In the genomic region with DNA sequence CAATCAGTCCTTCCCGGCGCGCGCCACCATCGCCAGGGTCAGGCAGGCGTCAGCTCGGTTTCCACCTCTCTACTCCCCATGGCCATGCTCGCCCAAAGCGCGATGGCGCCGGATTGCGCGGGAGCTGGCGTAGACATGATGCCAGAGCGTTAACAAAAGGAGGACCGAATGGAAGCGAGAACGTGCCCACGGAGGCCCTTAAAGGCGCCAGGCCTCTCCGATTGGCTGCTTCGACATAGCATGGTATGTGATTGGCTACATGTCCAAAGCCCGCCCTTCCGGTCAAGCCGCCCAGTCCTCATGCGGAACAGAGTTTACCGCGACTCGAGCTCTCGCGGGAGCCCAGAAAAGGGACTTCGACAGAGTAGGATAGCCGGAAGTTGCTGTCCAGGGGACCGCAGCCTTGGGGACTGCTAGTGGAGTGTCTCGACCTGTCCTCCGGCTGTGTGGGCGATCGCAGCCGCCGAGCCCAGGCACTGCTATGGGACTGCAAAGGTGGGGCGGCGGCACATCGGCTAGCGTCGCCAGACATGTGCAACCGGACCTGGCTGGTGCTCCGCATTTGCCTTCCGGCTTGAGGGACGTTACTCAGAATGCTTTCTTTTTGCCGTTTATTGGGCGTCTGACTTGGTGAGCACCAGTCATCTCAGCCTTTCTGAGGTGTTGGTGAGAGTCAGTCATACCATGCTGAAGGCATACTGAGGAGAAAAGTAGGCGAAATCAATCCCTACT, we compare ENCODE assay signal across 8 mouse cellular contexts. TPM values are rescaled to one million over a fixed set of nuclear protein-coding genes. Genes with fewer than 3 reads are reported as not detected.
DNase-seq lines count a peak whose midpoint lies in the region; ATAC-seq lines count a peak whose summit lies in the region.

No protein-coding gene starts in this region.

- no peaks in the 10 kb centered on the region for H3K9me3 ChIP-seq in hindbrain, embryonic 15.5 days

- H3K27me3 ChIP-seq in hindbrain, embryonic 15.5 days = no peaks in the 10 kb centered on the region

- peaks cover 46% of the 10 kb centered on the region for H3K4me1 ChIP-seq in hindbrain, embryonic 15.5 days (replicated peaks)

- H3K9ac ChIP-seq in hindbrain, embryonic 15.5 days = peak overlapping the region; percentile 92

- H3K4me3 ChIP-seq in hindbrain, embryonic 15.5 days = peak overlapping the region; percentile 82

- WGBS in hindbrain, embryonic 15.5 days = under 1% methylated on average over 53 of the region's 53 CpGs

- peak overlapping the region; percentile 94 for H3K27ac ChIP-seq in hindbrain, embryonic 15.5 days (replicated peaks)

- peak; percentile 85 for DNase-seq in T-cell, adult 2 months (ENCODE audit: low spot score)
- DNase-seq in cerebellum, postnatal 36 days = peak; percentile 90 to 92
- DNase-seq in frontal cortex, postnatal 36 days (ENCODE audit: low spot score in 2 of 2) = peak; percentile 88 to 95
- DNase-seq in left cerebral cortex, adult 11 months (ENCODE audit: low spot score) = peak; percentile 91
- peak; percentile 94 to 96 for DNase-seq in lung, postnatal 4 days
- DNase-seq in retina, postnatal 7 days (ENCODE audit: low read depth, low spot score) = peak; percentile 94
- peak; percentile 79 for DNase-seq in urinary bladder, adult 2 months (ENCODE audit: low spot score)

- H3K4me2 ChIP-seq in hindbrain, embryonic 15.5 days = peak overlapping the region; percentile 72

- peaks cover 29% of the 10 kb centered on the region for H3K36me3 ChIP-seq in hindbrain, embryonic 15.5 days

- ATAC-seq in hindbrain, embryonic 15.5 days (ENCODE audit: low FRiP score, low read depth) = peak; percentile 99

RNA-seq across cellular contexts. Expression of a gene that starts 13.5 kb away (rescaled TPM):
- 86.4 and 95.4 TPM in 2 replicates for polyA plus RNA-seq in hindbrain, embryonic 15.5 days (2015; fragmentation: Nextera tagmentation; extraction: Ambion mirVana)
- 148 and 178 TPM in 2 replicates for polyA plus RNA-seq in urinary bladder, adult 2 months (2012; rRNA removed)

Comparison
In these comparisons a context has a peak if more than half of its experiments do, and no peak if none do; other contexts are left out.
1. Peak in every context shown above with its lines: DNase-seq, ATAC-seq, H3K4me3 ChIP-seq and H3K27ac ChIP-seq.